Mouse (Mus musculus) spleen, postnatal 36 days (tissue): Measurements from ENCODE around the gene Atoh8.

Experiments used
- DNase-seq, 2 experiments: peaks; one replicate each; pipeline ENCODE4 v3.0.0; 2022; ENCODE audit warnings: low spot score in 2 of 2, mixed read lengths in 1 of 2

Atoh8 gene

DNA sequence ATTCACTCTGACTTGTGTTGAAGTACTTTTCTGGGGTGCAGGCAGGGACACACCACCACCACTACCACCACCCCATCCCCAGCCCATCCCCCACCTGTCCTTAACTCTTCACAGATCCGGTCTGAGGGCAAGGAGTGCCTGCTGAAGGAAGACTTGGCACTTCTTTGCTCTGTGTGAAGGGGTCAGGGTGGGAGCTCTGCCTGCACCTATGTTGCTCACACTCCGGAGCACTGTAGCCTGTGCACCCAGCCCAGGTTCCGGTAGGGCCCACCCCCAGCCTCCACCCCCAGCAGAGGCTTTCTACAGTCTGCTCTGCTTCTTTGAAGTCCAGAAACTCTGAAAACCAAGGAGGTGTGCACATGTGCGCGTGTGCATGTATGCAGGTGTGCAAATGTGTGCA is 44.8 kb downstream of the Atoh8 start:
- DNase-seq: no peak

DNA sequence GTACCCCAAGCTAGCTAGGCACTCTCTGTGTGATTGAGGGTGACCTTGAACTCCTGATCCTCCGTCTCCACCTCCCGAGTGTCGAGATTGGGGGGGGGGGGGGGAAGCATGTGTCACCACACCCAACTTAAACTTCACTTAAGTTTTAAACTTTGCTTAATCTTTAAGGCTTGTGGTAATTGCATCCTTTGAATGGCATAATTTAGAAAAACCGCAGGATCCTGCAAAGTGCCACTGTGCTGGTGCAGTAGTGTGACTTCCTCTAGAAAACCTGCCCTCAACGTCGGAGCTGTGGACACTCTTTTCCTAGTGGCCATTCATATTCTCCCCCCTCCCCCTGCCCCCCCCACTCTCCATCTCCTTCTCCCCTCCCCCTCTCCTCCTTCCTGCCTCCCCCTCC is 45.3 kb downstream of the Atoh8 start:
- no peak for DNase-seq

DNA sequence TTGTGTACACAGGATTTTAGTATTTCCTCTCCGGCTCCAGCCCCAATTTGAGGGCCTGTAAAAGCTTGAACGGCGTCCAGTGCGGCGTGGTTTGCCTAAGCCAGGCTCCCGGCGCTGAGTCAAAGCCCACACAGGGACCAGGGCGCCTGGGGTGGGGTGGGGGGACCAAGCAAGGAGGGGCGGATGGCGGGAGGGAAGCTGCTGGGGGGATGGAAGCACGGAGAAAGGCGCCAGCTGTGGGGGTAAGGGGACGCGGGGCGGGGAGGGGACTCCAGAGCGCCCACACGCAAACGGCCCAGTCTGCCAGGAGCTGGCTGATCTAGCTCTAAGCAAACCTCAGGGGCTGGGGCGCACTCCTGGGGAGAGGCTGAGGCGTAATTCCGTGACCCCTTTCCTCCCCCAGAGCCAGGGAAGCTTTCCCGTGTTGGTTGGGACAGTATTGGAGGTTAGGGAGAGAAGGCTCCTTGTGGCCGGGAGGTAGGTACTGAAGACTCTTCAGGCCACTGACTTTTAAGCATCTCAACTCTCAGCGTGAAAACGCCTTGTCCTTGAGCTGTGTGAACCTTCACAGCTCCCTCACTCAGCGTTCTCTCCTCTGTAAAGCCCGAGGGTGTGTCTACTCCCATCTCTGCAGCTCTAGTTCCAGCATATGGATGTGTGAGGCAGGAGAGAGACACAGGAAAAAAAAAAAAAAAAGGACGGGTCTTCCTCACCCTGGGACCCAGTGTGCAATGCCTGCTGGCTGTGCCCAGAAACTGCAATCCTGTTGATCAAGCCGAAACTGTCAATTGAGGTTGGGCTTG is 46.1 kb downstream of the Atoh8 start:
- DNase-seq: no peak

DNA sequence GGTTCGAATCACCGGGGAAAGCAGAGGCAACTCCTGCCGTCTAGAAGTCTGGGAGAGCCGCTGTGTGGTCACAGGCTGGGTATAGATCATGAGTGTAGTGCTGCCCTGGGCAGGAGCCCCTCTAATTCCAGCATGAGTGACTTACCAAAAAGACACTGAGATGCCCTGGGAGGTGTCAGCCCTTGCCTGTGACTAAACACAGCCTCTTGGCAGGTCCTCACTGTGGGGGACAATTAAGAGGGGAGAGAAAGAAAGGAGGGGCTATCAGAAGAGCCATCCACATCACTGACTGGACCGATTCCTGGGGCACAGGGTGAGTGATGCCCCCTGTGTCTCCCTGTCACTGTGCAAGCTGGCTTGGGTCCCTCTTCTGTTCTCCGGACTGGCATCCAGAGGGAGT is 48.6 kb downstream of the Atoh8 start:
- DNase-seq: no peak

DNA sequence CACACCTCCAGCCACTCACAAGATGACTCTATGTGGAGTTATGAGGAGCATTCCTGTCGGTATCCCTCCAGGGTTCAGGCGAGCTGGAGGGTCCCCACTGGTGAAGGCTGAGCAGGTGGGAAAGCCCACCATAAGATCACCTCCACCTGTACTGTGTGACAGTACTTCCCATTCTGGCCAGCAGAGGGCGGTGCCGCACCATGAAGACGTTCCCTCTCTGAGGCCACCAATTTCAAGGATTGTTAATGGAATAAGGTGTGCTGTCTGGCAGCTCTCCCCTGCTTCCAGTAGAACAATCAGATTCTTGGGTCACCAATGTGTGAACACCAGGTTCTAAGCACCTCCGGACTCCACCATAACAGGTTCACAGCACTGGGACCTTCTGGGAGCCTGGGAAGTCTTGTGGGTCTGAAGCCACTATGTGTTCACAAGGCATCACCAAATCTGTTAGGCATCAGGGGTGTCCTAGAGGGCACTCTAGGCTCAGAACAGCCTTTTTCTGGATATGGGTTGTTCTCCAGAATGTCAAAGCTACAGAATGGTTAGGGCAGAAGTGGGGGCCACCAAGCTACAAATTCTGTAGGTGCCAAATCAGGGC is 49.4 kb downstream of the Atoh8 start:
- DNase-seq: peak; percentile 42 to 60

DNA sequence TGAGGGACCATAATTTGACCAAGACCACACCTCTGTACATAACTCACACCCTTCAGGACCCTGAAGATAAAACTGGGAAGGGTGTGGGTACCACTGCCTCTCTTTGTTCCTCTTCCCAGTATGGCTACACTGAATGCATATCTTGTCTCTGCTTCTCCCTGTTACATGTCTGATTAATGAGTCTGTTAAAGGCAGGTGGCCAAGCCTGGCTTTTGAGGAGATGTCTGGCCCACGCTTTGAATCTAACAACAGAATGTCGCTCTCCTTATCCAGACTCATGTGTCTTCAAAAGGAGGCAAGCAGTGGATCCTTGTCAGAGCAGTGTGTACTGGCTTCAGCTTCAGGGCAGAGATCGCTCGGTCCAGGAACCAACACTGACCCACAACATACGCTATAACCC is 50.8 kb downstream of the Atoh8 start:
- DNase-seq: no peak

DNA sequence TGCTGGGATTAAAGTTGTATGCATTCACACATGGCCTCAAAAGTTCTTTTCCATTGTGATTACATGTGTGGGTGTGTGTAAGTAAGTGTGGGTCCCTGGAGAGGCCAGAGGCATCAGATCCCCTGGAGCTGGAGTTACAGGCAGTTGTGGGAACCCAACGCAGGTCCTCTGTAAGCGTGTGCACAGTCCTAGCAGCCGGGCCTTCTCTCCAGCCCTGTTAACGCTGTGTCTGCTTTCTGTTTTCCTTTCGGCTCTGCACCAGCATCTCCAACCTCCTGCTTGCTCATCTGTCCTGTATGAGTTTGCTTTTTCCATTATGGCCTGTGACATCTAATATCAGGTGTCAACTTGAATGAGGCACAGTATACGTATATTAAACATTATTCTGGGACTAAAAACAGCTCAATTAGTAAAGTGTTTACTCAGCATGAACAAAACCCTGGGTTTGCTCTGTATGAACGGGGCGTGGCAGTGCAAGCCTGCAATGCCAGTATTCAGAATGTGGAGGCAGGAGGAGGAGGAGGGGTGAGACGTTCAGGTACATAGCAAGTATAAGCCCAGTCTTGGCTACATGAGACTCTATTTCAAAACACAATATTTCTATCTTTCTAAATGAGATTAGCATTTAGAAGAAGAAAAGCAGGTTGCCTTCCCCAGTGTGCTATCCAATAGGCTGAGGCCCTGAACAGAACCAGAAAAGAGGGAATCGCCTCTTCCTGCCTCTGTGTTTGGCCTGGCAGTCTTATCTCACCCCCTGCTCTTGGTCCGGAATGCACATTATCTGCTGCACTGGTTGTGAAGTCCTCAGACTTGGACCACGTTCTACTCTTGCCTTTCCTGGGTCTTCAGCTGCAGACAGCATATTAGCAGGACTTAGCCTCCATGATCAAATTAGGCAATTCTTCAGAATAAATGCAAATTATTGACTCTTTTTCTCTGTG is 55.5 kb downstream of the Atoh8 start:
- DNase-seq: no peak

DNA sequence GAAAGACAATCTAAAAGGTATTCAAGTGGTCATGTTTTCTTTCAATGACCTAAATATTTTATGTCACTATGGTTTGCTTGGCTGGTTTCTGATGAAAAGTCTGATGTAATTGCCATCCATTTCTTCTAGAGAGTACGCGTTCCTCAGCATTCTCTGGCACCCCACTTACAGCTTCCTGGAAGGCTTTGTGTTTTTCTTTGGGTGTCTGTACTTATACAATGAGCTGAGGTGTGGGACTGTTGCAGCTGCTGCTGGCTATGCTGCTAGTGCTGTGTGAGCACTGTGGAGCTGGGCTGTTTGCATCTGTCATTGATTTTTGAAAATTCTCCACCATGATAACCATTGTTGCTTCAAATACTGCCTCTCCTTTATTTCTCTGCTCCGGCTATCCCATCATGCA is 56.4 kb downstream of the Atoh8 start:
- no peak for DNase-seq

DNA sequence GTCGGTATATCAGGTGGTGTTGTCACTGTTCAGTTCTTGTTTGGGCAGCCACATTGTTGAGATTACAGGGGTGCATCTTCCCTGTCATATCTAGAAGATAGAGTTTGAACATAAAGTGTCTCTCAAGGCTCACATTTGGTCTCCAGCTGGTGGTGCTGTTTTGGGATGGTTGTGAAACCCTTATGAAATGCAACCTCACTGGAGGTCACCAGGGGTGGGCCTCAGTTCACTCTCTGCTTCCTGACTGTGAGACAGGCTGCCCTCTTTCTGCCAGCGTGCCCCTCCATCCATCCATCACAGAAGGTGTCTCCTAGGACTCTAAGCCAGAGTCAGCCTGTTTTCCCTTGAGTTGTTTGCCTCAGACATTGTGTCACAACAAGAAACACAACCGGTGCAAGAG is 58.0 kb downstream of the Atoh8 start:
- no peak for DNase-seq

DNA sequence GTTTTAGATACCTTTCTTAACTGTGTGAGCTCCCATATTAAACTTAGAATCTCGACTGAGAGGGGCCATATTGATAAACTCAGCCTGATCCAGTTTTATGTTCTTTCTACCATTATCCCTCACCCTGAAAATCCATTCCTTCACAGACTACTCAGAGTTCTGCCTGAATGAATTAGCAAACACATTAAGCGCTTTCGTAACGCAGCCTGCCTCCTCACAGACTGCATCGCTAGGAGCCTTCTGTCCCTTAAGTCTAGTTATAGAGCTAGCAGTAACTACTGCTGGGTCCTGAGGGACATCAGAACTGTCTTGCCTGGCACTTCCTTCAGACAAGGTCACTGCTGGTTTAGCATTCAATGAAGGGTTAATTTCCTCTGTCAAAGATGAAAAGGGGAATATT is 59.4 kb downstream of the Atoh8 start:
- DNase-seq: no peak

DNA sequence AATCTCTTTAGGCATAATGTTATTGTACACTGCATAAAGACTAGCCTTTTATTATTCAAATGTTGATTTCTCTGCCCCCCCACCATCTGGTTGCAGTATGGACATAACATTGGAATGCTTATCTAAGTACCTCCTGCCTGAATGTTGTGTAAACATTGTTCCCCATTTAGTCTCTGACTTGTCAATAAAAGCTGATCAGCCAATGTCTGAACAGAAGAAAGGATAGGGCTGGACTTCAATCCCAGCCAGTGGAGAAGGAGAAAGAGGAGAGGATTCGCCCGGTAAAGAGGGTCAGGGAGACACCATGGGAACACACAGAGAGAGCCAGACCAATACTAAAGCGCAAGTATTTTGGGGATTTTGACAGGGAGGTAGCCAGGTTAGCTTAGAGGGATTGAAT is 60.0 kb downstream of the Atoh8 start:
- no peak for DNase-seq

DNA sequence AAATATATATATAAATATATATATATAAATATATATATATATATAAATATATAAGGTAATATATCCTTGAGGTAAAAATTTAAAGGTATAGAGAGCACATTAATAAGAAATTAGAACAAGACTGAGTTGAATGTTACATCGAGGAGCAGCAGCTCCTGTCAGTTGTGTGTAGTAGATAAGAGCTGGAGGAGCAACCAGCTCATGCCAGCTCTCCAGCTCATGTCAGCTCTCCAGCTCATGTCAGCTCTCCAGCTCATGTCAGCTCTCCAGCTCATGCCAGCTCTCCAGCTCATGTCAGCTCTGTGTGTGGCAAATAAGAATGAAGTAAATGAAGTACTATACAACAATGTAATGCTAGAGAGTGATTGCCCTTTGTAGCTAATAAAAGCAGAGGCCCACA is 62.0 kb downstream of the Atoh8 start:
- DNase-seq: no peak

DNA sequence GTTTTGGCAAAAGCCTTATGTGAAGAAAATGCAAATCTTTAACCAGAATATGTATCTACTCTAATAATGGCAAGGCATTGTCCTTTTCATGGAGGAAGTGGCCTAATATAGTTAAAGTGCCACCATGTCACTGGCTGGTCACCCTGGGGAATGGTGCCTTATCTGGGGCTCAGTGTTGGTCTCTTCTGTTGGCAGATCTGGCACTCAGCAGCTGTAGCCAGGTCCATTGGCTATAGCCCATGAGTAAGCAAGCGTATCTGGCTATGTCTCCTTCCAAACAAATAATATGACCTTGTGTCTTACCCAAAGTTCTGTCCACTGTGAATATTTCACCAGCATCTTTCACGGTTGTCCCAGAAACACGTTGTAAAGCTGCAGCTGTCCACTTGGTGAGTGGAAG is 64.0 kb downstream of the Atoh8 start:
- no peak for DNase-seq

DNA sequence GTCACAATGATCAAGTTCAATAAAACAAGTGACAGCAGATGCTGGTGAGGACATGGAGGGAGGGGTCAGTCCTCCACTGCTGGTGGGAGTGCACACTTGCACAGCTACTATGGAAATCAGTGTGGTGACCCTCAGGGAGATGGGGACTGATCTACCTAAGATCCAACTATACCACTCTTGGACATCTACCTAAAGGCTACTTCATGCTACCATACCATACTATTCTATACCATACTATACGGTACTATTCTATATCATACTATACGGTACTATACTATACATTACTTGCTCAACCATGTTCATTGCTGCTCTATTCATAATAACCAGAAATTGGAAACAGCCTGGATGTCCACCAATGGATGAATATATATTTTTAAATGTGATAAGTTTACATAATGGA is 69.5 kb downstream of the Atoh8 start:
- no peak for DNase-seq

DNA sequence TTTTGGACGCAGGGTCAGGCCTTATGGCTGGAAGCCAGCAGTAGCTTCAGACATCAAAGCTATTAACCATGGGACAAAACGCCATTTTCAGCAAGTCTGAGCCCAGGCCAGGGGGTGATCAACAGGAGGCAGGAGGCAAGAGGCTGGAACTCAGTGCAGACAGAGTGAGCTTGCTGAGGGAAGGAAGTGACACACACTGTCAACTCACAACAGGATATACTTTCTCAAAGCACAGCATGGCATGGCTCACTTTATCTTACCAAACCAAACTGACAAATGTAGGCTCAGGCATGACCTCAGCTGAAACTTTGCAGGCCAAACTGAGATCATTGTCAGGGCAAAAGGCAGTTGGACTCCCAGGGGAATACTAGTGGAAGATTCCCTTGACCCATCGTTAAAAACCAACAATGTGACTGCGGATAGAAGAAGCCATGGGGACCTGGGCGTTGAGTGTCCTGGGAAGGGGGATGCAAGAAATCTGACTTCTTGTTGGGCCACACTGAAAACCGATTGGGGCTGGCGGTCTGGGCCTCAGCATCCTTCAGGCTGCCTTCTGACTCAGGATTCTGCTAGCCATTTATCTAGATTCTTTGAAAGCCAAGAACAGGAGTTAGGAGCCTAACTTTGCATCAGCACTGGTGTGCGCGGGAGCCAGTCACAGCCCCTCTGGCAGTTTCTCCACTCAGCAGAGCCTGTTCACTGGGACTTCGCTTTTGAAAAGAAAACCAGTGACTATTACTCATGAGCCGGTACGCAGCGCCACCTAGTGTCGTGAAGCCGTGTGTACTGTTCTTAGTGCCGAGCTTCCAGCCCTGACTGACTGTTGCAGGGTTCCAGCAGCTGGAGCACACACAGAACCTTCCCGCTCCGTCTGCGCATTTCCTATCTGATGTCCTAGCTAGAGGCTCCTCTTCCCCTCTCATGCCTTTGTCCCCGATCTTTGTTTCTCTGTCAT is 70.8 kb downstream of the Atoh8 start:
- peak; percentile 71 to 81 for DNase-seq

DNA sequence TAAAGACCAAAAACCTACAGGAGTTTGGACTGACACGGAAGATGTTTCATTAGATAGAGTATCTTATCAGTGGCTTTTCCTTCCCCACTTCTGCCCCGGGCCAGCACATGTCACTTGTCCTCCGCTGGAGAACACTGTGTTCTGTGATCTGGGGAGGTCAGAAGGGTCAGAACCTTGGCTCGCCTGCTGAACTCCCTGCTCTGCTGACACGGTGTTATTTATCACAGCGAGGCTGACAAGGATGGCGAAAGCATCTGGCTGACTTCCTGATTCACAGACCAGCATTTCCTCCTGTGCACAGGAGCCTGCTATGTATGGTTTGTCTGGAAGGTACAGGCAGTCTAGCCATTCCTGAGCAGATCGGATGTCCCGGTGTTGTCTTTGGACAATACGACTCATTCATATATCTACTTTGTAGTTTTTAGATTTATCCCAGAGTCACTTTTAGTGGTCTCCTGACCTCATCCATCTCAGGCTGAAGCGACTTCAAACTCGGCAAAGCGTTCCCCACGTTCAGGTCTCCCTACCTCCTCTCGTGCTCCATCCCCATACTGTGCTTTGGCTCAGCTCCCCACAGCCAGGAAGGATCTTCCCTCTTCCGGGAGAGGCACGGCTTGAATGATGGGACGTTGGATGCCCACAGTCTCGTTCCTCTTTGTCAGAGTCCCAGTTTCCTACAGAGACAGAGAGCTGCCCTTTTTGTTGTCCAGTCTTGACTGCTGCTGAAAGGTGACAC is 73.1 kb downstream of the Atoh8 start:
- peak in 1 of 2 experiments; percentile 30 for DNase-seq

DNA sequence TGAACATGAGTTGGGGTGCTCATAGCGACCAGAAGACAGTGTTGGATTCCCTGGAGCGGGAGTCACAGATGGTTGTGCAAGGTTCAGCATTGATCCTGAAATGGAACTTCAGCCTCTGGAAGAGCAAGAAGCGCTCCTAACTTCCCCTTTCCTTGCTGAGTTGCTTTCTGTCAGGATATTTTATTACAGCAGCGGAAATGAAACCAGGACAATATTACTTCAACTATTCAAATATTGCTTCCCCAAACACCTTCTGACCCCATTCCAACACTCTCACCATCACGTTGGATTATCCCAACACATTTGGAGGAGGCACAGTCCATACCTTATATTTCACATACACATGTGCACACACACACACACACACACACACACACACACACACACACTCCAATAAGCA is 73.6 kb downstream of the Atoh8 start:
- DNase-seq: no peak

DNA sequence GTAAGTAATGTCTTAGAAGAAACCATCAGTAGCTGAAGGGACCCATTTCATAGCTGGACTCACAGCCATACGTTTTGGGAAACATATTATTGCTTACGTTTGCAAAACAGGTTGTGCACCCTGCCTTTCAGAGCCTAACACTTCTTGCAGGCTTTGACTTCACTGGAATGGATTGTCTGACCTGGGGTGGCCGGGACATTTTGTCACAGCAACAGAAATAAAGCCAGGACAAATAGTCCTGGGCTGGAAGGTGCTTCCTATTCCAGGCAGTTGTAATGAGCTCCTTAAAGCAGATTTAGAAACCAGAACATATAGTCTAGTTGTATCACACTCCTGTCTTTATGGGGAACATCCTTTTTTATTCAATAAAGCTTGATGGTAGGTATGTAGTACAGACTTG is 74.4 kb downstream of the Atoh8 start:
- no peak for DNase-seq

DNA sequence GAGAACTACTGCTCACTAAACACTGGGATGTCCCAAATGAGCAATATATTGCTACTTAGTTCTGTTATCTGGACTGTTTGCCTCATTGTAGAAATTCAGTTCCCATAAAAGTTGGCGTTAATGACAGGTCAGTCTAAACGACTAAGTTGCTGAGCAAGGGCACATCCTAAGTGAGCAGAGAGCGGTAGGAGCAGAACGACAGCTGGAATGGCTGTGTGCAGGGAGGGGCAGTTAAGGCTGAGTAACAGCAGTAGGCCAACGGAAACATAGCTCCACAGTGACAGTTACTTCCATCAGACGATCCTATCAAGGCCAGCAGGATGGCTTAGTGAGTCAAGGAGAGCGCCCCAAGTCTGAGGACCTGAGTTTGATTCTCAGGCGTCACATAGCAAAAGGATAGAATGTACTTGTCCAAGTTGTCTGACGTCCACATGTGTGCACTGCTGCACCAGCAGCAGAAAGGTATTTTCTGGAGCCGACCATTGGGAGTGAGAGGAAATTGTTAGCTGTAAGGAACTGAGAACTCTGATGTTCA is 75.4 kb downstream of the Atoh8 start:
- no peak for DNase-seq

DNA sequence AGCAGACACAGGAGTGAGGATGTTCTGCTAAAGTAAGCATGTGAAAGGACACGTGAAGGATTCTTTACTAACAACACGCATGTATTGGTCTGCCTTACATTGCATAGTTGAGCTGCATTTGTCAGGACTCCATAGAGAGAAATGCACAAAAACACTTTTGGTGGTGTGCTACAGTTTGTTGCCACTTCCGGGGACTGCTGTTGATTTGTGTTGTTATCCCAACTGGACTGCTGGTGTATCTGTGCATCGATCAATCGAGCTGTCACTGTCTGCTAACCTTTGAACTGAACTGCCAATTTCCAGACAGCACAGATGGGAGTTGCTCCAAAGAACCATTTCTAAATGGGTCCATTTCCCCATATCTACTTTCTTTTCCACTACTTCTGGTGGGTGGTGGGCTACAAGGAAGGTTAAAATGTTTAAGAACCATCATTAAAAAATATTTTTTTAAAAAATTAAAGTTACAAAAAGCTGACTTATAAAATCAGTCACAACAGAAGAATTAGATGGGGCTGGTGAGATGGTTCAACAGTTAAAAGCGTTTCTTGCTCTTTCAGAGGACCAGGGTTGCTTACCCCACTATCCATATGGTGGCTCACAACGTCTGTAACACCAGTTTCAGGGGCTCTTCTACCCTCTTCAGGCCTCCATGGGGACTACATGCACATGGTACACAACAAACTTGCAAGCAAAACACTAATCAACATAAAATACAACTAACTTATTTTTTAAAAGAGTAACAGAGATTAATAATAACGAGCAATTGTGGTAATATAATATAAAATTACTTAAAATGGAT is 76.2 kb downstream of the Atoh8 start:
- no peak for DNase-seq
